Mouse (Mus musculus): Measurements from ENCODE around the gene Cfap299.

Gene Cfap299

GRCm38 (mm10) chr5:98580811-98581210 lies 251.7 kb downstream of the Cfap299 start:
- in situ Hi-C loops (cut with MboI; ENCODE audit: unreplicated experiment in 2 of 2), result no loop called here

DNA sequence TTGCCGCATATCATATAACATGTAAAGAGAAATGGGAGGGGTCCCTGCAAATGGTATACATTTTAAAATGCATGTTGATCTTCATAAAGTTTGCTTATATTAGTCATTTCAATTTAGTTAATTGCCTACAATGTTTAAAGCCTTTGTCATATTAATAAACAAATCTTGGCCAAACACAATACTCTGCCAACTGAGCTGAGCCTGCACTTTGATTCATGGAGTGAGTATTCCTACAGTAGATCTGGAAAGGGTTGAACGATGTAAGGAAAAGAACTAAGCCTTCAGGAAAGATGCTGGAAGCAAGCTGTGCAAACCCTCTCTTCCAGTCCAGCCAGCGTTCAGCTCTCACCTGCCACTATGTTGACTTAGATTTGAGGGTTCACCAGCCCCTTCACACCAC lies 252.9 kb downstream of the Cfap299 start:
- in situ Hi-C loops (cut with MboI; ENCODE audit: unreplicated experiment in 2 of 2), result no loop called here

DNA sequence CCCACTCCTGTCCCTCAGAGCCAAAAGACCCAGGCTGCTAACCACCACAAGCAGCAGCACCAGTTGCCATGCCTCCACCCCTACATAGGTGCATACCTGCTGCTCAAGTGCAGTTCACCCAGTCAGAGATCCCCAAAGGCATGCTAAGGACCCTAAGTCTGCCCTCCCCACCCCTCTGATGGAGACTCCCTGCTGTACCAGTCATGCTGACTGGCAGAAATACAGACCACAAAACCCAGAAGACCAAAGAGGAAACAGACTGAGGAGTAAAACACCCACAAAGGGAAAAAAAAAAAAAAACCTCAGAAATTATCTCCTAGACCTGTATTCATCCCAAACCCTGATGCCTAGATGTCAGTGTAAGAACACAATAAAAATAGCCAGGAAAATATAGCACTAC lies 256.8 kb downstream of the Cfap299 start:
- in situ Hi-C loops (cut with MboI; ENCODE audit: unreplicated experiment in 2 of 2), result no loop called here

GRCm38 (mm10) chr5:98613511-98613910 lies 284.4 kb downstream of the Cfap299 start:
- in situ Hi-C loops (cut with MboI; ENCODE audit: unreplicated experiment in 2 of 2), result no loop called here

DNA sequence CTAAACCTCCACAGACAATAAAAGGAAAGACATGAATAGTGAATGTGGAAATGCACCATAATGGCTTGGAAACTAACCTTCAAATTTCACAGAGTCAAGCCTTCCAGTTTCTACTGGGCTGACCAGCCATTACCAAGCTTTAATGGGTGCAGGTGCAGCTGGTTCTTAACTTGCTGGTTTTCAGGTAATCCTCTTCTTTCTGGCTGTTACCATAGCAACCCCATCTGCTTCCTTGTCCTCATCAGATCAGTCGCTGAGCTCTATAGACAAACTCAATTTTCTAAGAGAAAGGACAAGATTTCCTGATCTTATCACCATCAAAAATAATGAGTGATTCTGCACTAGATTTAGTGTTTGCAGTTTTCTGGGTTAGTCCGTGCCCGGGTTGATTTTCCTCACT lies 287.8 kb downstream of the Cfap299 start:
- in situ Hi-C loops (cut with MboI; ENCODE audit: unreplicated experiment in 2 of 2), result no loop called here

DNA sequence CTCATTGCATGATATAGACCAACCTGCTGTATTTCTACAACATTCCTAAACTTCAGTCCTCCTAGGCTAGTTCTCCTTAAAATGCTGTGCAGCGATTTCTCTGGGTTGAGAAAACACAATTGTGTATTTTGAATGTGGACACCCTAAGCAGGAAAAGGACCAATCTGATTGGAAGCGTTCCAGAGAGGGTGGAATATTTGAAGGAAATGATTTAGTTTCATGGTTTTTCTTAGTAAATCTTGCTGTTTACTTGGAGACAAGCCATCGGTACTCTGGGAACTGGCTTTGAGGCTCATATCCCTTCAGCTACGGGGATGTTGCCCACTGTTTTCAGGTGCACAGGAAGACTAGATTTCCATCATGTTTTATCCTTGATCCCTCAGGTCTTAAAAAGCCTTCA lies 288.3 kb downstream of the Cfap299 start:
- in situ Hi-C loops (cut with MboI; ENCODE audit: unreplicated experiment in 2 of 2), result no loop called here

GRCm38 (mm10) chr5:98650345-98650744 lies 321.2 kb downstream of the Cfap299 start:
- in situ Hi-C loops (cut with MboI; ENCODE audit: unreplicated experiment in 2 of 2), result no loop called here

DNA sequence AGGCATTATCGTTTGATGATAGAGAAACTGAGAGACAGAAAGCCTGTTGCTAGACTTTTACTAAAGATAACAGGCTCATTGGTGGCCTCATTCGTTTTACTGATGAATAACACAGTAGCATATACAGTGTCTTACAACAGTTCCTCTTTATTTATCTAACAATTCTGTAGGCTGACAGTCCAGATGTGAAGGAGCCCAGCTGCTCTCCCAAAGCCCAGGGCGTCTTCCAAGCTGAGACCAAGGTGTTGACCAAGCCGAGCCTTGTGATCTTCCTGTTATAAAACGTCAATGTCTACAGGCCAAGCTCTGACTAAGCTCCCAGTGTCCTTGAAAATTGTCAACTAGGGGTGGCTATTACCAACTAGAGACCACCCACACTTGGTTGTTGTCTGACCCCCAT lies 321.9 kb downstream of the Cfap299 start:
- in situ Hi-C loops (cut with MboI; ENCODE audit: unreplicated experiment in 2 of 2), result no loop called here

GRCm38 (mm10) chr5:98688254-98688653 lies 359.1 kb downstream of the Cfap299 start:
- in situ Hi-C loops (cut with MboI; ENCODE audit: unreplicated experiment in 2 of 2), result no loop called here

DNA sequence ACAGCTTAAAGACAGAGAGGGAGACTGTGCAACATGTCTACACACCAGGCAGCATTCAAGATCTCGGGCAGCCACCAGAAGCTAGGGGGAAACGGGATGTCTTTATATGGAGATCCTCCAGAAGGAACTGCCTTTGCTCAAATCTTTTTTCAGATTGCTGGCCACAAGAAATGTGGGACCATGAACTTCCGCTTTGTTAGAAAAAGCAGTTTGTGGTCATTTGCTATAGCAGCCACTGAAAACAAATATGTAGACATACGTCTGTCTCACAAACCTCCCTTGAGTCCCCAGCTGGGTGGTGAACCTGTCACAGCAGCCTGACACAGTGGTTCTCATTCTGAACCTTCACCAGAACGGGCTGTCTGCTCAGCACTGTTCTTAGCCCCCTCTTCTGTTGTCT lies 363.0 kb downstream of the Cfap299 start:
- in situ Hi-C loops (cut with MboI; ENCODE audit: unreplicated experiment in 2 of 2), result no loop called here

DNA sequence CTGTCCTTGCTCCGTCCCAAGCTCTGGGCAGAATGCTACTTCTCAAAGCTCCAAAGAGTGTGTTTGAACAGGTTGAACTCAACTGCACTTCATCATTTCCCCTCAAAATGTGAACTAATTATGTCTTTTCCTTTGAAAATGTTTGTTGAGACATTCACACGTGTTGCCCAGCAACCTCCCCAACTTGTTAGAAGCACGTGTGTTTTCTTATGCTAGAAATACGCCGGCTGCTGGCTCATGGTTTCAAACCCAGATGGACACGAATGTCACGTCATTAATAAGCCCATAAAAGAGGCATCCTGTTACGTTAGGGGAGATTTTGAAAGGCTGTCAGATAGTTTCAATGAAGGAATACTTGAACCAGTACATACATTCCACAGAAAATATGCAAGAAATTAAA lies 367.2 kb downstream of the Cfap299 start:
- in situ Hi-C loops (cut with MboI; ENCODE audit: unreplicated experiment in 2 of 2), result no loop called here

- in situ Hi-C loops (cut with MboI; ENCODE audit: unreplicated experiment in 2 of 2), result no loop called here
Measured at GRCm38 (mm10) chr5:98703963-98704362, 374.9 kb downstream of the Cfap299 start.

DNA sequence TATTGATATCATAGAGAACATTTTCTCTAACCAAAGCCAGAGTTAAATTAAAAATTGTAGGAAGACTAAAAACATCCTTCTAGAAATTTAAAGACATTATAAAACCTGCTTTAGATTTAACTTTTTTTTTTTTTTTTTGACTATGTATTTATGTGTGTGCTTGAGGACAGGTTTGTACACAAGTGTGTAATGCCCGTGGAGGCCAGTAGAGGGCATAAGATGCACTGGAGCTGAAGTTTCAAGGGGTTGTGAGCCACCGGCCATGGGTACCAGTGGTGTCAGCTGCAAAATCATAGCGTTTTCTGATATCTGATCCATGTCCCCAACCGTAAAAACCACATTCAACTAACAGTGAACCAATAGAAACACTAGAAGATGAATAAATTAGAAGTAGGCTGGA lies 377.5 kb downstream of the Cfap299 start:
- in situ Hi-C loops (cut with MboI; ENCODE audit: unreplicated experiment in 2 of 2), result no loop called here

- in situ Hi-C loops (cut with MboI; ENCODE audit: unreplicated experiment in 2 of 2), result no loop called here
Measured at GRCm38 (mm10) chr5:98715392-98715791, 386.3 kb downstream of the Cfap299 start.

DNA sequence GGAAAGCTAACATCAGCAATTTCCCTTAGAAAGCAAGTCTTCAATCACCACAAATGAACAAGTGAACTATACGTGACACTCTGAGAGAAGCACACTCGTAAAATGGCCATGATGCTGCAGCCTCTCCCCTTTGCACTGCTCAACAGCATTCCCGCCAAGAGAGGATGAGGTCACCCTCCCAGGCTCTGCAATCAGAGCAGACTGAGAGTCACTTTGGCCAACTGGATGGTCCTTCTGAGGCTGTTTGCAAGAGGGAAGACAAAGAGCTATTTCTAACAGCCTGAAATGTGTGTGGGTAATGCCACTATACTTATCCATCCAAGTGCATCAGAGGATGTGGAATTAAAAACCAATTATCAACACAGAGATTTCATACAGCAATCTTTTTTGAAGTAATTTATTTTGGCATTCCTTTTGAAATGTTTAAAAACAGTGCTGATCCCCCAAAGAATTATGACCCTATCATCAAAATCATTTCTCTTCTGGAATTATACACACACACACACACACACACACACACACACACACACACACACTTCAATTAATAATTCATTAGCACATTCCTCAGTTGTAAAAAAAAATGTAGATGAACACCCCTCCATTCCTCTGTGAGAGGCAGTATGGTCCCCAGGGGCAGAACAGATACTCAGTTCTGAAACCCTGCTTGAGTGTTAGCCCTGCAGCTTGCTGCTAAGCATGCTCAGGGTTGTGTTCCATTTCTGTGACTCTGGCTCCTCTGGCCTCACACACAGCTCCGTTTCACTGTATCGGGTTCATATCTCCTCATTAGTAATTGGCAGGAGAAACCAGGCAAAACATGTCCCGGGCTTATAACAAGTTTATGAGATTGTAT lies 403.3 kb downstream of the Cfap299 start:
- in situ Hi-C loops (cut with MboI; ENCODE audit: unreplicated experiment in 2 of 2), result no loop called here

DNA sequence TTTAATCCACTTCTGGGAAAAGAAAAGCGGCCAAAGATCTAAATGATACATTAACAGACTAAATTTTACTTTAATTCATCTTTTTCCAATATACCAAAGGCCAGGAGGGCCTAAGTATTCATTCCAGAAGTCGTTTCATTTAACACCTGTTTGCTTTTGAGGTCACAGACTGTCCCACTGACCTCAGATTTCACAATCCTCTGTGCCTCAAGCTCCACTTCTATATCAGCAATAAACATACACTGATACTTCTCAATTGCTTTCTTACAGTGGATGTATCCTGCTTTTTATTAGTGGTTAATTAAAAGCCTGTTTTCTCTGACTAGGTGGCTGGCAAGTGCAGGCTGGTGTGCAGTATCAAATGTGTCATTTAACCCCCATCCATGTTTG lies 403.9 kb downstream of the Cfap299 start:
- in situ Hi-C loops (cut with MboI; ENCODE audit: unreplicated experiment in 2 of 2), result no loop called here

DNA sequence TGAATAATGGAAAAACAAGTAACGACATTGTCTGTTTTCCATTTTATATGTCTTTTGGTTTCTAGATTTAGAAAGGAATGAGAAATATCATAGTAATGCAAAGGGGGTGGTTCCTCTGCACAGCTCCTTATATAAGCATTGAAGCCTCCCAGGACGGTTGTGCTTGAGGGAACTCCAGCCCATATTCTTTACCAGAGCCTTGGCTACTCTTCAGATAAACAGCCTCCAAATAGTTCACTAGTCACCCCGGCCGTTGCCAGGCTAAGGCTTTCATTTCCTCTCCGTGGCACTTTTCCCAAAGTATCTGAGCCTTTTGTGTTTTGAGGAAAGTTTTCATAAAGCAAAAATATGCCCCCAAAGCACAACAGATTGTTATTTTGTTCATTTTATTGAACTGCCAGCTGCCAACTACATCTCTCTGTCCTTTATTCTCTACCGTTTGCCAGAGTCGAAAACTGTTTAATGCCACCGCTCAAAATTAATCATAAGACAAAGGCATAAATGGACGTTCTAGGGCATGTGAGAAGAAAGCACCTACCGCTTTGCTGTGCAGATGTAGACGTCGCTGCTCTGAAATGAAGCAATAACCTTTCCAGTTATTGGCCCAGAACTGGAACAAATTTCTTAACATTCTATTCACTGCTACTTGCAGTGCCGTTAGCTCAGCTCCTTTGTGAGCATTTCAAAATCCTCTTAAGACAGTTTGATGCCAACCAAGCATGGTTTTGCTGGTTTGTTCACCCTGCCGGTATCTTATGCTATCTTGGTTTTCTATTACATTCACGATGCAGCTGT lies 433.0 kb downstream of the Cfap299 start:
- in situ Hi-C loops (cut with MboI; ENCODE audit: unreplicated experiment in 2 of 2), result no loop called here

- in situ Hi-C loops (cut with MboI; ENCODE audit: unreplicated experiment in 2 of 2), result no loop called here
Measured at GRCm38 (mm10) chr5:98778588-98778987, 449.5 kb downstream of the Cfap299 start.

DNA sequence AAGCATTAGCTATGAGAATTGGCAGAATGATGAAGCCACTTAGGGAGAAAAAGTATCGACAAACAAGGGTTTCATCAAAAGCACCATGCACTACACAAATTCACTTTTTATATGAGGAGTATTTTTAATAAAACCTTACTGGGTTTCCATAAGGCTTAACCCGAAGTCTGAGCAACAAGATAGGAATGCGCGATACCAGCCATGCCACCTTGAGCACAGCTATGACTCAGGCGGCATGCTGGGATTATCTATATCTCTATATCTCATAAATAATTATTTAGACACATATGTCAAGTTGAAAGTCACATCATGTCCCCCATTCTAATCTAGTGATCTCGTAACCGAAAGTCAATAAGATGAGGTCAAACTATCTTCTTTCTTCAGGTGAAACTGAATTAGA lies 453.0 kb downstream of the Cfap299 start:
- in situ Hi-C loops (cut with MboI; ENCODE audit: unreplicated experiment in 2 of 2), result no loop called here

GRCm38 (mm10) chr5:98787735-98788134 lies 458.6 kb downstream of the Cfap299 start:
- in situ Hi-C loops (cut with MboI; ENCODE audit: unreplicated experiment in 2 of 2), result no loop called here

- in situ Hi-C loops (cut with MboI; ENCODE audit: unreplicated experiment in 2 of 2), result no loop called here
Measured at GRCm38 (mm10) chr5:98788568-98788967, 459.5 kb downstream of the Cfap299 start.

Data from v-Abl transformed pro-B cells (cell line).